Mouse (Mus musculus): Measurements from ENCODE around the gene Slc17a2.

- TF ChIP-seq E2F4 (IDR thresholded peaks at IDR 0.05; ENCODE audit: insufficient read depth), result no peak
- TF ChIP-seq TCF3 (IDR thresholded peaks at IDR 0.05; ENCODE audit: insufficient read length, low read depth), result no peak
- no peak for TF ChIP-seq MAX (IDR thresholded peaks at IDR 0.05; ENCODE audit: low read depth)
- no peak for TF ChIP-seq USF1 (IDR thresholded peaks at IDR 0.05; ENCODE audit: low read depth)
- TF ChIP-seq CEBPB (IDR thresholded peaks at IDR 0.05; ENCODE audit: insufficient read depth, poor library complexity, severe bottlenecking), result no peak
- no peak for TF ChIP-seq POLR2A (IDR thresholded peaks at IDR 0.05; ENCODE audit: insufficient read length, low read depth)
- no peak for TF ChIP-seq MYOG (IDR thresholded peaks at IDR 0.05; ENCODE audit: control insufficient read depth in 1 of 3, insufficient read depth in 1 of 3, insufficient read length in 2 of 3, low read depth in 2 of 3)
- no peak for TF ChIP-seq TCF12 (IDR thresholded peaks at IDR 0.05; ENCODE audit: insufficient read depth, poor library complexity, severe bottlenecking)
- no peak for TF ChIP-seq POLR2AphosphoS2 (IDR thresholded peaks at IDR 0.05; ENCODE audit: insufficient read length, low read depth)
Measured at GRCm38 (mm10) chr13:23845851-23846250, 39.1 kb downstream of the Slc17a2 start.
